ENCODE assay signal across 7 mouse cellular contexts in genomic region chr1:36070740-36071139, GRCm38 (mm10). TPM values are rescaled to one million over a fixed set of nuclear protein-coding genes. Genes with fewer than 3 reads are reported as not detected.
DNase-seq lines count a peak whose midpoint lies in the region; ATAC-seq and TF ChIP-seq lines count a peak whose summit lies in the region.

No protein-coding gene starts in this region.

- peak overlapping the region; percentile 82 for H3K4me3 ChIP-seq in lung, embryonic 16.5 days (ENCODE audit: low read length)
- no peak overlapping the region for H3K4me3 ChIP-seq in lung, adult 2 months (replicated peaks; ENCODE audit: extremely low read depth, low read depth, low read length)
- peak overlapping the region; percentile 77 for H3K4me3 ChIP-seq in forebrain, embryonic 10.5 days
- H3K4me3 ChIP-seq in kidney, postnatal 0 days (replicated peaks; ENCODE audit: low read depth, low read length), result peak overlapping the region; percentile 84
- peak overlapping the region; percentile 86 for H3K4me3 ChIP-seq in neural tube, embryonic 14.5 days (ENCODE audit: low read depth, low read length)

- peak overlapping the region; percentile 92 for H3K4me2 ChIP-seq in lung, embryonic 16.5 days (ENCODE audit: low read depth, low read length)
- peak overlapping the region; percentile 94 for H3K4me2 ChIP-seq in kidney, postnatal 0 days (ENCODE audit: low read length)
- H3K4me2 ChIP-seq in neural tube, embryonic 14.5 days (ENCODE audit: low read depth, low read length), result peak overlapping the region; percentile 98

- H3K36me3 ChIP-seq in lung, embryonic 16.5 days (ENCODE audit: control insufficient read depth, insufficient read depth, low read length), result peaks cover 2% of the 10 kb centered on the region; the same call in 1 of the 2 replicates
- peaks cover 42% of the 10 kb centered on the region for H3K36me3 ChIP-seq in forebrain, embryonic 10.5 days (replicated peaks)
- no peaks in the 10 kb centered on the region for H3K36me3 ChIP-seq in kidney, postnatal 0 days (ENCODE audit: insufficient read depth, low read length)
- no peaks in the 10 kb centered on the region for H3K36me3 ChIP-seq in neural tube, embryonic 14.5 days (ENCODE audit: control insufficient read depth, insufficient read depth, low read length)

- no peaks in the 10 kb centered on the region for H3K27me3 ChIP-seq in lung, embryonic 16.5 days (ENCODE audit: control insufficient read depth, insufficient read depth, low read depth, low read length)
- peaks cover 29% of the 10 kb centered on the region for H3K27me3 ChIP-seq in forebrain, embryonic 10.5 days (ENCODE audit: poor library complexity, severe bottlenecking)
- H3K27me3 ChIP-seq in kidney, postnatal 0 days (ENCODE audit: insufficient read depth, low read length), result no peaks in the 10 kb centered on the region
- H3K27me3 ChIP-seq in neural tube, embryonic 14.5 days (ENCODE audit: control insufficient read depth, insufficient read depth, low read length), result no peaks in the 10 kb centered on the region

- no peak for ATAC-seq in lung, embryonic 16.5 days (ENCODE audit: low read depth)
- no peak for ATAC-seq in kidney, postnatal 0 days (replicated peaks; ENCODE audit: low FRiP score, low read depth)
- ATAC-seq in neural tube, embryonic 14.5 days (ENCODE audit: low read depth), result no peak

- DNase-seq in lung, adult 2 months, result no peak
- no peak for DNase-seq in forebrain, embryonic 10.5 days (ENCODE audit: extremely low spot score, low spot score)
- no peak for DNase-seq in kidney, postnatal 0 days (ENCODE audit: low spot score)
- DNase-seq in spleen, postnatal 36 days (ENCODE audit: low spot score in 2 of 2), result no peak
- no peak for DNase-seq in right cerebral cortex, postnatal 36 days (ENCODE audit: low spot score in 2 of 2)

- WGBS in lung, embryonic 16.5 days, result 61% methylated on average over 3 of the region's 3 CpGs
- 51% methylated on average over 3 of the region's 3 CpGs for WGBS in lung, adult 2 months
- 38% methylated on average over 3 of the region's 3 CpGs for WGBS in forebrain, embryonic 10.5 days
- WGBS in kidney, postnatal 0 days, result 80% methylated on average over 1 of the region's 3 CpGs
- 50% methylated on average over 3 of the region's 3 CpGs for WGBS in neural tube, embryonic 14.5 days

- H3K27ac ChIP-seq in lung, embryonic 16.5 days (ENCODE audit: low read length), result no peak overlapping the region
- peak overlapping the region; percentile 88; the same call in 1 of the 2 replicates for H3K27ac ChIP-seq in forebrain, embryonic 10.5 days
- 0 out of 2 replicates have a peak overlapping the region, but pooled peaks have one; percentile 2 for H3K27ac ChIP-seq in kidney, postnatal 0 days
- H3K27ac ChIP-seq in neural tube, embryonic 14.5 days (ENCODE audit: low read depth, low read length), result no peak overlapping the region

- peak overlapping the region; percentile 79 for H3K9ac ChIP-seq in lung, embryonic 16.5 days (ENCODE audit: low read length)
- H3K9ac ChIP-seq in kidney, postnatal 0 days (ENCODE audit: low read depth, low read length), result peak overlapping the region; percentile 78
- peak overlapping the region; percentile 90 for H3K9ac ChIP-seq in neural tube, embryonic 14.5 days (replicated peaks; ENCODE audit: low read depth, low read length)

- no peaks in the 10 kb centered on the region for H3K9me3 ChIP-seq in lung, embryonic 16.5 days (ENCODE audit: control insufficient read depth, low read length)
- H3K9me3 ChIP-seq in forebrain, embryonic 10.5 days, result no peaks in the 10 kb centered on the region
- no peaks in the 10 kb centered on the region for H3K9me3 ChIP-seq in kidney, postnatal 0 days (replicated peaks; ENCODE audit: low read length)
- H3K9me3 ChIP-seq in neural tube, embryonic 14.5 days (ENCODE audit: control insufficient read depth, low read length), result no peaks in the 10 kb centered on the region

- H3K4me1 ChIP-seq in lung, embryonic 16.5 days (replicated peaks; ENCODE audit: control insufficient read depth, insufficient read depth, low read length), result peaks cover 41% of the 10 kb centered on the region
- H3K4me1 ChIP-seq in lung, adult 2 months (ENCODE audit: control insufficient read depth, insufficient read depth, low read length), result peaks cover 23% of the 10 kb centered on the region
- peaks cover 71% of the 10 kb centered on the region for H3K4me1 ChIP-seq in forebrain, embryonic 10.5 days
- peaks cover 68% of the 10 kb centered on the region for H3K4me1 ChIP-seq in kidney, postnatal 0 days (replicated peaks; ENCODE audit: insufficient read depth, low read length)
- H3K4me1 ChIP-seq in neural tube, embryonic 14.5 days (ENCODE audit: control insufficient read depth, insufficient read depth, low read length), result peaks cover 44% of the 10 kb centered on the region

- TF ChIP-seq POLR2A in lung, adult 2 months (IDR thresholded peaks at IDR 0.05; ENCODE audit: borderline replicate concordance, extremely low read depth, low read depth, low read length), result no peak

- no peak for TF ChIP-seq CTCF in lung, adult 2 months (IDR thresholded peaks at IDR 0.05; ENCODE audit: insufficient read depth, low read length)
- no peak for TF ChIP-seq CTCF in kidney, postnatal 0 days (IDR thresholded peaks at IDR 0.05; ENCODE audit: low read depth)

RNA-seq across cellular contexts. Expression of gene Hs6st1, which starts 2.5 kb away (rescaled TPM):
- 4.4 and 5.1 TPM in 2 replicates for polyA plus RNA-seq in lung, embryonic 16.5 days (2015; fragmentation: Nextera tagmentation; extraction: Ambion mirVana)
- polyA plus RNA-seq in lung, adult 2 months (2012; rRNA removed), result 33.8 and 35.0 TPM in 2 replicates
- 4.2 TPM in 2 replicates for polyA plus RNA-seq in forebrain, embryonic 10.5 days (2016; fragmentation: Nextera tagmentation; extraction: Ambion mirVana)
- 13.7 and 23.6 TPM in 2 replicates for polyA plus RNA-seq in kidney, postnatal 0 days (2015; fragmentation: Nextera tagmentation; extraction: Ambion mirVana)
- 17.7 and 18.1 TPM in 2 replicates for polyA plus RNA-seq in neural tube, embryonic 14.5 days (2014; fragmentation: Nextera tagmentation; extraction: Ambion mirVana)

Comparison
In these comparisons a context has a peak if more than half of its experiments do, and no peak if none do; other contexts are left out.
1. H3K27ac ChIP-seq: peak in forebrain, embryonic 10.5 days (single experiment) and kidney, postnatal 0 days (single experiment); none in lung, embryonic 16.5 days (single experiment) and neural tube, embryonic 14.5 days (single experiment).
2. Peak in every context shown above with its lines, with median percentiles within 50 percentile points of each other: H3K4me2 ChIP-seq and H3K9ac ChIP-seq.